16 mouse cellular contexts compared by ENCODE assay signal in genomic region chr15:27898795-27899406, GRCm38 (mm10).
A peak's percentile ranks its signal among the peaks of the same experiment; 100 is the strongest.
DNase-seq lines count a peak whose midpoint lies in the region; ATAC-seq and TF ChIP-seq lines count a peak whose summit lies in the region.
"Had no signal": no experiment of that assay in that cellular context is flagged by ENCODE, and none has a peak within 500 bp of the region (broad histone marks: within the 10 kb centered on the region; RNA-seq: fewer than 3 reads in every experiment).

No protein-coding gene starts in this region.

- H3K36me3 ChIP-seq in heart, embryonic 15.5 days, result peaks cover 42% of the 10 kb centered on the region; the same call in 1 of the 2 replicates
- peaks cover 18% of the 10 kb centered on the region for H3K36me3 ChIP-seq in stomach, embryonic 15.5 days
- H3K36me3 ChIP-seq in stomach, postnatal 0 days (ENCODE audit: control insufficient read depth, insufficient read depth, low read length), result peaks cover 11% of the 10 kb centered on the region; the same call in 1 of the 2 replicates
- H3K36me3 ChIP-seq in kidney, embryonic 15.5 days, result peaks cover 92% of the 10 kb centered on the region

- H3K4me2 ChIP-seq in heart, embryonic 15.5 days, result peak overlapping the region; percentile 37
- H3K4me2 ChIP-seq in stomach, embryonic 15.5 days, result no peak overlapping the region
- no peak overlapping the region for H3K4me2 ChIP-seq in stomach, postnatal 0 days (replicated peaks; ENCODE audit: low read depth)
- H3K4me2 ChIP-seq in kidney, embryonic 15.5 days, result no peak overlapping the region
- H3K4me2 ChIP-seq: forebrain, embryonic 13.5 days; liver, embryonic 11.5 days had no signal

- 32% methylated on average over 6 of the region's 6 CpGs for WGBS in heart, embryonic 15.5 days
- 61% methylated on average over 6 of the region's 6 CpGs for WGBS in stomach, embryonic 15.5 days
- WGBS in stomach, postnatal 0 days, result 65% methylated on average over 6 of the region's 6 CpGs
- 63% methylated on average over 6 of the region's 6 CpGs for WGBS in kidney, embryonic 15.5 days

- H3K27ac ChIP-seq in heart, embryonic 15.5 days, result peak overlapping the region; percentile 88
- no peak overlapping the region for H3K27ac ChIP-seq in stomach, embryonic 15.5 days
- H3K27ac ChIP-seq in stomach, postnatal 0 days (replicated peaks), result no peak overlapping the region
- no peak overlapping the region for H3K27ac ChIP-seq in kidney, embryonic 15.5 days
- H3K27ac ChIP-seq: forebrain, embryonic 13.5 days; layer of hippocampus, adult 2 months had no signal

- H3K27me3 ChIP-seq in heart, embryonic 15.5 days, result no peaks in the 10 kb centered on the region
- H3K27me3 ChIP-seq in stomach, embryonic 15.5 days (replicated peaks), result no peaks in the 10 kb centered on the region
- H3K27me3 ChIP-seq in stomach, postnatal 0 days (ENCODE audit: control insufficient read depth, insufficient read depth, low read length), result no peaks in the 10 kb centered on the region
- H3K27me3 ChIP-seq in kidney, embryonic 15.5 days, result no peaks in the 10 kb centered on the region
- H3K27me3 ChIP-seq: CH12.LX; forebrain, embryonic 13.5 days had no signal

- H3K4me1 ChIP-seq in heart, embryonic 15.5 days (replicated peaks), result peaks cover 31% of the 10 kb centered on the region
- H3K4me1 ChIP-seq in stomach, embryonic 15.5 days, result no peaks in the 10 kb centered on the region
- no peaks in the 10 kb centered on the region for H3K4me1 ChIP-seq in stomach, postnatal 0 days (replicated peaks; ENCODE audit: control insufficient read depth, insufficient read depth)
- H3K4me1 ChIP-seq in kidney, embryonic 15.5 days, result peaks cover 11% of the 10 kb centered on the region

- TF ChIP-seq CTCF in stomach, postnatal 0 days (IDR thresholded peaks at IDR 0.05; ENCODE audit: low read depth), result no peak

- H3K9ac ChIP-seq in heart, embryonic 15.5 days, result no peak overlapping the region
- H3K9ac ChIP-seq in stomach, embryonic 15.5 days, result no peak overlapping the region
- no peak overlapping the region for H3K9ac ChIP-seq in stomach, postnatal 0 days (ENCODE audit: low read length)
- no peak overlapping the region for H3K9ac ChIP-seq in kidney, embryonic 15.5 days
- H3K9ac ChIP-seq: forebrain, embryonic 13.5 days had no signal

- TF ChIP-seq EP300 in stomach, postnatal 0 days (optimal IDR thresholded peaks at IDR 0.05), result no peak

- H3K4me3 ChIP-seq in heart, embryonic 15.5 days, result no peak overlapping the region
- no peak overlapping the region for H3K4me3 ChIP-seq in stomach, embryonic 15.5 days (replicated peaks)
- no peak overlapping the region for H3K4me3 ChIP-seq in stomach, postnatal 0 days (ENCODE audit: low read depth, low read length)
- no peak overlapping the region for H3K4me3 ChIP-seq in kidney, embryonic 15.5 days (replicated peaks)
- H3K4me3 ChIP-seq: forebrain, embryonic 13.5 days; layer of hippocampus, adult 2 months had no signal

- DNase-seq in heart, adult 11 months, result no peak
- DNase-seq in stomach, postnatal 0 days (ENCODE audit: low spot score), result no peak
- DNase-seq in frontal cortex, postnatal 10 days (ENCODE audit: low spot score in 2 of 2), result no peak
- DNase-seq in cerebellum, adult 8-10 months, result no peak
- DNase-seq: adrenal gland, postnatal 10 days; cerebellum, postnatal 36 days; heart, adult 18-20 months; thymus, postnatal 25 days had no signal

- H3K9me3 ChIP-seq in heart, embryonic 15.5 days (replicated peaks), result no peaks in the 10 kb centered on the region
- no peaks in the 10 kb centered on the region for H3K9me3 ChIP-seq in stomach, embryonic 15.5 days
- H3K9me3 ChIP-seq in stomach, postnatal 0 days (ENCODE audit: control insufficient read depth, low read length), result no peaks in the 10 kb centered on the region
- no peaks in the 10 kb centered on the region for H3K9me3 ChIP-seq in kidney, embryonic 15.5 days (replicated peaks)
- H3K9me3 ChIP-seq: forebrain, embryonic 13.5 days had no signal

- ATAC-seq in heart, embryonic 15.5 days (replicated peaks; ENCODE audit: insufficient number of reproducible peaks, insufficient read depth, low FRiP score, low read depth), result peak; percentile 81
- ATAC-seq in stomach, embryonic 15.5 days (ENCODE audit: insufficient read depth, low FRiP score, low read depth), result peak; percentile 27; the same call in 1 of the 2 replicates
- ATAC-seq in stomach, postnatal 0 days (ENCODE audit: low FRiP score, low TSS enrichment), result no peak
- peak; percentile 83 for ATAC-seq in kidney, embryonic 15.5 days (replicated peaks; ENCODE audit: low FRiP score)
- ATAC-seq: forebrain, embryonic 13.5 days; midbrain, embryonic 16.5 days had no signal
